Mouse (Mus musculus) limb, embryonic 12.5 days (tissue): Measurements from ENCODE around the gene Kif6. TPM values are rescaled to one million over a fixed set of nuclear protein-coding genes. Genes with fewer than 3 reads are reported as not detected.

Source experiments
- ATAC-seq: fragments of 200-750 bp; cut with Nextera tagmentation; 2 replicates; pipeline ENCODE4 v1.8.0; 2017; ENCODE audit warnings: low read depth, moderate TSS enrichment; ENCODE audit not compliant: insufficient number of reproducible peaks, insufficient read depth, low FRiP score, low TSS enrichment
- H3K27ac ChIP-seq: fragments of 300-500 bp; sonication (generic); 2 replicates; pipeline ENCODE4 v1.5.1; 2016; ENCODE audit warnings: mild to moderate bottlenecking, moderate library complexity
- H3K27me3 ChIP-seq: fragments of 300-500 bp; sonication (generic); 2 replicates; pipeline ENCODE4 v1.6.1; 2016; ENCODE audit warnings: mild to moderate bottlenecking, moderate library complexity
- H3K36me3 ChIP-seq: fragments of 300-500 bp; sonication (generic); 2 replicates; pipeline ENCODE4 v1.6.1; 2016; ENCODE audit warnings: mild to moderate bottlenecking, moderate library complexity
- H3K4me1 ChIP-seq: fragments of 300-500 bp; sonication (generic); replicated peaks from 2 replicates; pipeline ENCODE4 v1.6.1; 2016
- H3K4me2 ChIP-seq: fragments of 300-500 bp; sonication (generic); 2 replicates; pipeline ENCODE4 v1.6.1; 2016; ENCODE audit warnings: mild to moderate bottlenecking, moderate library complexity
- H3K4me3 ChIP-seq: fragments of 300-500 bp; sonication (generic); replicated peaks from 2 replicates; pipeline ENCODE4 v1.5.1; 2016; ENCODE audit warnings: mild to moderate bottlenecking
- H3K9ac ChIP-seq: fragments of 300-500 bp; sonication (generic); replicated peaks from 2 replicates; pipeline ENCODE4 v1.6.1; 2016; ENCODE audit warnings: mild to moderate bottlenecking, moderate library complexity
- H3K9me3 ChIP-seq: fragments of 300-500 bp; sonication (generic); 2 replicates; pipeline ENCODE4 v1.6.1; 2016; ENCODE audit warnings: mild to moderate bottlenecking, moderate library complexity
- whole genome bisulfite sequencing: fragments of 180-500 bp; shearing (Covaris S2); methylation state at CpG from one replicate; pipeline ENCODE4 v1.1.7; 2016; 5-methylcytosine and 5-hydroxymethylcytosine counted together
- polyA plus RNA-seq: library from polyadenylated mRNA; unstranded; fragments of >200 nt; fragmentation: Nextera tagmentation; extraction: Ambion mirVana; gene quantifications from 2 replicates; pipeline ENCODE4 v1.2.1, GENCODE M21; 2016

Gene Kif6
- polyA plus RNA-seq, 1 experiment from 2014 or later = 4.7 TPM

DNA sequence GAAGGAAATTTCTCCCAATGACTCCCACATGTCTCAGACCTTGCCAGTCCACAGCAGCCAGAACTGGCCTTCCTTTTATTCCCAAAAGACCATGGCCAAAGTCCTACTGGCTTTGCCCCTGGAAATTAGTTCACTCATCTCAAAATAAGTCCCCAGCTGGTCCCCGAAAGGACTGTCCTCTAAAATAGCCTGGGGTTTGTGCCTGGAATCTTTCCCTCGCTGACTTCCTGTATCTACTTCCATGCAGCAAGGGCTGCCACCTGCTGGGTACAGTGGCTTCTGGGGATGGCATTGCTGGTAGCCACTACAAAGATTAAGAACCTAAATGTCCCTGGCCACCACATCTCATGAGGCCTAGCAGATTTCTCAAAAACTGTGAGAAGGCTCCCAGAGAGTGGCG, 237.2 kb downstream of the Kif6 start:
- Histone ChIP-seq H3K4me3 (no peak overlapping the region), H3K36me3 (no peaks in the 10 kb centered on the region), H3K9ac (no peak overlapping the region), H3K27ac (no peak overlapping the region), H3K4me2 (no peak overlapping the region), H3K27me3 (no peaks in the 10 kb centered on the region), H3K9me3 (no peaks in the 10 kb centered on the region), H3K4me1 (peaks cover 24% of the 10 kb centered on the region)
- WGBS = 77% methylated on average over 3 of the region's 3 CpGs
- ATAC-seq = no peak

GRCm38 (mm10) chr17:49855785-49856184, 240.8 kb downstream of the Kif6 start:
- Histone ChIP-seq H3K36me3 (no peaks in the 10 kb centered on the region), H3K4me1 (peaks cover 24% of the 10 kb centered on the region), H3K4me3 (no peak overlapping the region), H3K4me2 (no peak overlapping the region), H3K27me3 (no peaks in the 10 kb centered on the region), H3K27ac (peak overlapping the region; percentile 59), H3K9me3 (no peaks in the 10 kb centered on the region), H3K9ac (no peak overlapping the region)
- ATAC-seq = no peak
- 11% methylated on average over 4 of the region's 4 CpGs for WGBS

DNA sequence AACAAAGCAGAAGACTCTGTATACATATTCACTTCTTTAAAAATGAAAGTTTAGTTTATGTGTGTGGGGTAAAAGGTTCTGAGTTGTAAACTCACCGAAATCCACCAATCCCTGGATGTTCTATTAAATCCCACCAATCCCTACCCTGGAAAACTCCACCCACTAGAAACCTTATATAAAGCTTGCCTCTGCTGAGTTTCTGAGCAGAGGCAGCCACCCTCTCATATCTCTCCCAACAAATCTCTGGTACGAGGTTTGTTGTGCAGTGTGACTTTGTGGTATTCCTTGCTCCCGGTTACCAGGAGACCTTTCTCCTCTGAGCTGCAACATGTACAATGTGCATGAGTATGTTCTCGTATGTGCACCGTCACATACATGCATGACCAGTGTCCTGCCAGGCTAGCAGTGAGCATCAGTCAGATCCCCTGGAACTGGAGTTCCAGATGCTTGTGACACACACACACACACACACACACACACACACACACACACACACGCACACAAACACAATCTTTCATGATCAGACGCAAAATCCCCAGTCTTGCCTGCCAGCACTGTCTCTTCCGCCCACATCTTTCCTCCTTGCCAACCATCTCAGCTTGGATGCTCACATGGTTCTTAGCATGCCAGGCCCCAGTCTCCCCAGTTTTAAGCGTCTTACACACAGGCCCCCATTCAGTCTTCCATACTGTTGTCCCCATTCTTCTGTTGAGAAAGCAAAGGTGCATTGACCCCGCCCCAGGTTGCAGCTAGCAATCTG, 245.3 kb downstream of the Kif6 start:
- no peaks in the 10 kb centered on the region for H3K9me3 ChIP-seq
- no peak overlapping the region for H3K4me3 ChIP-seq
- no peak for ATAC-seq
- 88% methylated on average over 10 of the region's 10 CpGs for WGBS
- no peak overlapping the region for H3K27ac ChIP-seq
- H3K27me3 ChIP-seq = no peaks in the 10 kb centered on the region
- H3K36me3 ChIP-seq = no peaks in the 10 kb centered on the region
- H3K9ac ChIP-seq = no peak overlapping the region
- no peak overlapping the region for H3K4me2 ChIP-seq
- peaks cover 28% of the 10 kb centered on the region for H3K4me1 ChIP-seq

GRCm38 (mm10) chr17:49863597-49863996, 248.7 kb downstream of the Kif6 start:
- H3K9ac ChIP-seq = no peak overlapping the region
- 62% methylated on average over 5 of the region's 5 CpGs for whole genome bisulfite sequencing
- no peak for ATAC-seq

GRCm38 (mm10) chr17:49865604-49866003, 250.7 kb downstream of the Kif6 start:
- Histone ChIP-seq H3K4me1 (peaks cover 33% of the 10 kb centered on the region), H3K4me3 (no peak overlapping the region), H3K27ac (no peak overlapping the region), H3K27me3 (no peaks in the 10 kb centered on the region), H3K9ac (no peak overlapping the region), H3K9me3 (no peaks in the 10 kb centered on the region), H3K36me3 (no peaks in the 10 kb centered on the region), H3K4me2 (no peak overlapping the region)
- 75% methylated on average over 2 of the region's 2 CpGs for WGBS
- no peak for ATAC-seq

More at GRCm38 (mm10) chr17:49863597-49863996, 248.7 kb downstream of the Kif6 start:
- Histone ChIP-seq H3K4me2 (no peak overlapping the region), H3K4me1 (peaks cover 31% of the 10 kb centered on the region), H3K4me3 (no peak overlapping the region), H3K27ac (peak overlapping the region; percentile 14; the same call in 1 of the 2 replicates), H3K36me3 (no peaks in the 10 kb centered on the region), H3K27me3 (no peaks in the 10 kb centered on the region), H3K9me3 (no peaks in the 10 kb centered on the region)

- Histone ChIP-seq H3K36me3 (no peaks in the 10 kb centered on the region), H3K4me2 (no peak overlapping the region), H3K4me3 (no peak overlapping the region), H3K27ac (no peak overlapping the region), H3K9me3 (no peaks in the 10 kb centered on the region), H3K27me3 (no peaks in the 10 kb centered on the region), H3K9ac (no peak overlapping the region), H3K4me1 (peaks cover 35% of the 10 kb centered on the region)
- WGBS = 51% methylated on average over 8 of the region's 8 CpGs
- ATAC-seq = no peak
Observed at GRCm38 (mm10) chr17:49866653-49867215, 251.8 kb downstream of the Kif6 start.

DNA sequence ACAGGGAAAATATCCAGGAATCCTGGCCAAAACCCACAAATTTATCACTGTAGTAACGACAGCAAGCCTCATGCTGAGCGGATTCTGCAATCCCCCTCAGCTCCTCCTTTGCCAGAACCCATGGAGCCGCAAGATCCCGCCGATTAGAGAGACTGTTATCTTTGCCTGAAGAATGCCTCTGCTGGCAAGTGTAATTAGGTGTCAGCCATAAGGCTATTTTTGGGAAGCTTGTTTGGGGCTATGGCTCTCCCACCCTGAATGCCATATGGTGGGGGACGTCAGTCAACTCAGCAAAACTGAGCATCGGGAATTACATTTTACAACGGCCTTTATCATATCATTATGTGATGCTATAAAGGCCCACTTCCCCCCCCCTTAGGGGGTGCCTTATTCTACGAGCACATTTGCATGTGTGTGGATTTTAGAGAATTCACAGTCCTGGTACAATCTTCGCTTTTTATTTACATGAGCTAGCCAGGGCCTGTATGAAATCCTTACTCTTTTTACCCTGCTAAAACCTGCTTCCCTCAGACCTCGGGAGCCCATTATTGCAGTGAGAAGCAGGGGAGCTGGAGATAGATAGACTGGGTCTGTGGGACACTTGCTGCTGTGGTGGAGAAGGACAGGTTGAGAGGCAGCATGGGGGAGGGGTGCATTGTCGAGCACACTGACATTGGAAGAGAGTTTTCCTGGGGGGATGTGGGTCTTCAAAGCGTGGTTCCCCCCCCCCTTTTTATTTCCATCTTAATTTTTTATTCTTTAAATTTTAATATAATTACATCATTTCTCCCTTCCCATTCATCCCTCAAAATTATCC, 252.6 kb downstream of the Kif6 start:
- H3K36me3 ChIP-seq = no peaks in the 10 kb centered on the region
- 18% methylated on average over 13 of the region's 13 CpGs for WGBS
- no peak for ATAC-seq

DNA sequence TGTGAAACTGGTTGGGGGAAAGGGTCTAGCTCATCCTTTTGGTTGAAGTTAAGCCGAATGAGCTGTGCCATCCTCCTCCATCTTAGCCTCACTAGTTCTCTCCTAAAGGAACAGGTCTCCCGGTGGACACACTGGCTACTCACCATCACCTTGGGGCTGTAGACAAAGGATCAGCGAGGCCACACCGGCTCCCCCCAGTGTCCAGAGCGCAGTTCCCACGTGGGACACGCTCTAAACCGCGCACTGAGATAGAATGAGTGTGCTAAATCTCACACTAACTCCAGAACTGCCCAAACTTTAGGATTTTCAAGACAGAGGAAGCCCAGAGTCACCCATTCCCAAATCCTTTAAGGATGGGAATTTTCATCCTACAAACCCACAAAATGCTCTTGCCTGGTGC, 254.3 kb downstream of the Kif6 start:
- no peak overlapping the region for H3K9ac ChIP-seq
- no peak overlapping the region for H3K4me3 ChIP-seq
- H3K27me3 ChIP-seq = no peaks in the 10 kb centered on the region
- 70% methylated on average over 9 of the region's 9 CpGs for WGBS
- no peak overlapping the region for H3K4me2 ChIP-seq
- H3K27ac ChIP-seq = no peak overlapping the region
- ATAC-seq = no peak
- H3K9me3 ChIP-seq = no peaks in the 10 kb centered on the region
- no peaks in the 10 kb centered on the region for H3K36me3 ChIP-seq
- peaks cover 36% of the 10 kb centered on the region for H3K4me1 ChIP-seq

More for the DNA sequence above, 252.6 kb downstream of the Kif6 start:
- Histone ChIP-seq H3K9me3 (no peaks in the 10 kb centered on the region), H3K4me2 (no peak overlapping the region), H3K4me1 (peaks cover 43% of the 10 kb centered on the region), H3K27me3 (no peaks in the 10 kb centered on the region), H3K9ac (no peak overlapping the region), H3K4me3 (no peak overlapping the region), H3K27ac (no peak overlapping the region)

DNA sequence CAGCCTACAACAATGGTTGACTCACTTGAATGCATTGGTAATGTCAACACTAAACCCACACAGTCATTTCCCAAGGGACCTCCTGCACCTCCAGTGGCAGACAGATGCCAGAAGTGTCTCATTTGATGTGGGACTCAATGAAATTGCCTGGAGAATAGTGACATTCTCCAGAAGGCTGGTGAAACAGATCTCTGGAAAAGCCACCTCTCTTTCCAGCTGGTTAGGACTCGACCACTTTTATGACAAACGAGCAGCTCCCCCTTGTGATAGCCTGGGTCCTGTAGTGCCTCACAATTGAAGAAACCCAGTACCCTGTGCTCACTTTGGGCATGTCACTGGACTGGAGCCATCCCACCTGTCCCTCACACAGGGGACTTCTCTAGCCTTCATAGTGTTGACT, 257.4 kb downstream of the Kif6 start:
- Histone ChIP-seq H3K36me3 (no peaks in the 10 kb centered on the region), H3K4me1 (peaks cover 42% of the 10 kb centered on the region), H3K27ac (no peak overlapping the region), H3K9ac (no peak overlapping the region), H3K4me2 (no peak overlapping the region), H3K27me3 (no peaks in the 10 kb centered on the region), H3K4me3 (no peak overlapping the region), H3K9me3 (no peaks in the 10 kb centered on the region)
- 6% methylated on average over 2 of the region's 2 CpGs for WGBS
- peak; percentile 55; the same call in 1 of the 2 replicates for ATAC-seq

DNA sequence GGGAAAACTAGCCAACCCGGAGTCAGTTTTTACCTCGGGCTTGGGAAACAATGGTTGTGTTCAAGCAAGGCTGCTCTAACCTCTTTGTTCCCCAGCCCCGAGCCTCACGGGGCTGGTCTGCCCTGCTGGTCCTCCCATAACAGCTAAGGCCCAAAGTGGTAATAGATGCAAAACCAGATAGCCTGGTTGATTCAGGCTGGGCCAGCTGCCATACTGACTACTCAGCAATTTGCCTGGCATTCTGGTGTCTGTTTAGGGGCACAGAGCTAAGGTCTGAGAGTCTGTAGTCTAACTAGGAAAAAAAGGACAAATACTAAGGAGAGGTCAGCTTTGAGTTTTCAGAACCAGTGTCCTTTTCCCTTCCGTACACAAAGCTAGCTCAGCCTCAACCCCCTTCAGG, 259.8 kb downstream of the Kif6 start:
- Histone ChIP-seq H3K4me2 (no peak overlapping the region), H3K4me1 (peaks cover 33% of the 10 kb centered on the region), H3K4me3 (no peak overlapping the region), H3K9me3 (no peaks in the 10 kb centered on the region), H3K9ac (no peak overlapping the region), H3K27ac (no peak overlapping the region), H3K36me3 (no peaks in the 10 kb centered on the region), H3K27me3 (no peaks in the 10 kb centered on the region)
- no peak for ATAC-seq
- WGBS = 68% methylated on average over 5 of the region's 5 CpGs

GRCm38 (mm10) chr17:49875401-49875800, 260.5 kb downstream of the Kif6 start:
- no peaks in the 10 kb centered on the region for H3K27me3 ChIP-seq
- WGBS = 24% methylated on average over 6 of the region's 6 CpGs
- no peak overlapping the region for H3K27ac ChIP-seq
- no peak for ATAC-seq
- no peaks in the 10 kb centered on the region for H3K36me3 ChIP-seq
- H3K4me2 ChIP-seq = no peak overlapping the region
- H3K9ac ChIP-seq = no peak overlapping the region
- no peak overlapping the region for H3K4me3 ChIP-seq
- no peaks in the 10 kb centered on the region for H3K9me3 ChIP-seq
- peaks cover 33% of the 10 kb centered on the region for H3K4me1 ChIP-seq
